In genomic region chr11:115179881-115180280, GRCm38 (mm10) we compare ENCODE assay signal across 12 mouse cellular contexts. TPM values are rescaled to one million over a fixed set of nuclear protein-coding genes. Genes with fewer than 3 reads are reported as not detected.
DNase-seq lines count a peak whose midpoint lies in the region; ATAC-seq and TF ChIP-seq lines count a peak whose summit lies in the region.
"Had no signal": no experiment of that assay in that cellular context is flagged by ENCODE, and none has a peak within 500 bp of the region (broad histone marks: within the 10 kb centered on the region; RNA-seq: fewer than 3 reads in every experiment).

No protein-coding gene starts in this region.

- no peak overlapping the region for H3K4me3 ChIP-seq in forebrain, embryonic 16.5 days (replicated peaks; ENCODE audit: low read length)
- no peak overlapping the region for H3K4me3 ChIP-seq in forebrain, embryonic 10.5 days
- H3K4me3 ChIP-seq in layer of hippocampus, adult 2 months, result no peak overlapping the region
- H3K4me3 ChIP-seq in intestine, postnatal 0 days (ENCODE audit: low read depth, low read length), result no peak overlapping the region
- no peak overlapping the region for H3K4me3 ChIP-seq in heart, embryonic 10.5 days
- H3K4me3 ChIP-seq: myocyte had no signal

- WGBS in forebrain, embryonic 16.5 days, result 77% methylated on average over 6 of the region's 6 CpGs
- 90% methylated on average over 6 of the region's 6 CpGs for WGBS in forebrain, embryonic 10.5 days
- 73% methylated on average over 6 of the region's 6 CpGs for WGBS in intestine, postnatal 0 days
- 80% methylated on average over 6 of the region's 6 CpGs for WGBS in heart, embryonic 10.5 days

- H3K36me3 ChIP-seq in forebrain, embryonic 16.5 days (ENCODE audit: control insufficient read depth, insufficient read depth), result no peaks in the 10 kb centered on the region
- H3K36me3 ChIP-seq in forebrain, embryonic 10.5 days (replicated peaks), result peaks cover 26% of the 10 kb centered on the region
- peaks cover 42% of the 10 kb centered on the region; the same call in 1 of the 2 replicates for H3K36me3 ChIP-seq in intestine, postnatal 0 days (ENCODE audit: control insufficient read depth, insufficient read depth)
- H3K36me3 ChIP-seq in heart, embryonic 10.5 days, result peaks cover 11% of the 10 kb centered on the region

- H3K4me1 ChIP-seq in forebrain, embryonic 16.5 days (replicated peaks; ENCODE audit: control insufficient read depth, insufficient read depth, low read length), result peaks cover 20% of the 10 kb centered on the region
- peaks cover 45% of the 10 kb centered on the region for H3K4me1 ChIP-seq in forebrain, embryonic 10.5 days
- peaks cover 19% of the 10 kb centered on the region for H3K4me1 ChIP-seq in intestine, postnatal 0 days (replicated peaks; ENCODE audit: control insufficient read depth, insufficient read depth, low read length)
- peaks cover 51% of the 10 kb centered on the region for H3K4me1 ChIP-seq in heart, embryonic 10.5 days

- no peak overlapping the region for H3K4me2 ChIP-seq in forebrain, embryonic 16.5 days (ENCODE audit: low read length)
- H3K4me2 ChIP-seq in intestine, postnatal 0 days (replicated peaks; ENCODE audit: low read depth), result no peak overlapping the region

- no peaks in the 10 kb centered on the region for H3K9me3 ChIP-seq in forebrain, embryonic 16.5 days (ENCODE audit: control insufficient read depth, low read length)
- H3K9me3 ChIP-seq in forebrain, embryonic 10.5 days, result no peaks in the 10 kb centered on the region
- H3K9me3 ChIP-seq in intestine, postnatal 0 days (ENCODE audit: control insufficient read depth), result no peaks in the 10 kb centered on the region
- no peaks in the 10 kb centered on the region for H3K9me3 ChIP-seq in heart, embryonic 10.5 days

- no peak for TF ChIP-seq CTCF in layer of hippocampus, adult 2 months (conservative IDR thresholded peaks at IDR 0.05)
- TF ChIP-seq CTCF in intestine, postnatal 0 days (IDR thresholded peaks at IDR 0.05; ENCODE audit: low read depth), result 0 out of 2 replicates have a peak, but pooled peaks have one; percentile 11

- peak overlapping the region; percentile 38; the same call in 1 of the 2 replicates for H3K27ac ChIP-seq in forebrain, embryonic 16.5 days (ENCODE audit: low read length)
- no peak overlapping the region for H3K27ac ChIP-seq in forebrain, embryonic 10.5 days
- H3K27ac ChIP-seq in layer of hippocampus, adult 2 months, result peak overlapping the region; percentile 62
- H3K27ac ChIP-seq in intestine, postnatal 0 days (ENCODE audit: low read depth, low read length), result no peak overlapping the region; the same call in 1 of the 2 replicates
- H3K27ac ChIP-seq in heart, embryonic 10.5 days, result no peak overlapping the region

- no peak for ATAC-seq in forebrain, embryonic 16.5 days
- ATAC-seq in intestine, postnatal 0 days, result no peak
- ATAC-seq: CD4-positive, CD25-positive, alpha-beta regulatory T cell, adult 4 months; liver, postnatal 0 days; Patski had no signal

- DNase-seq in forebrain, embryonic 10.5 days (ENCODE audit: extremely low spot score, low spot score), result no peak
- DNase-seq in layer of hippocampus, adult 2 months (ENCODE audit: low spot score in 2 of 2), result no peak
- DNase-seq in layer of hippocampus, postnatal 36 days, result no peak
- DNase-seq in NIH3T3 (ENCODE audit: low read depth), result peak; percentile 46
- DNase-seq in heart, embryonic 10.5 days (ENCODE audit: low spot score), result no peak
- DNase-seq: layer of hippocampus, adult 9-11 months; liver, postnatal 0 days had no signal

- H3K27me3 ChIP-seq in forebrain, embryonic 16.5 days (replicated peaks; ENCODE audit: control insufficient read depth, insufficient read depth, low read length), result no peaks in the 10 kb centered on the region
- H3K27me3 ChIP-seq in forebrain, embryonic 10.5 days (ENCODE audit: poor library complexity, severe bottlenecking), result peaks cover 38% of the 10 kb centered on the region
- H3K27me3 ChIP-seq in intestine, postnatal 0 days (replicated peaks; ENCODE audit: control insufficient read depth, insufficient read depth, low read length), result no peaks in the 10 kb centered on the region
- H3K27me3 ChIP-seq in heart, embryonic 10.5 days (ENCODE audit: insufficient read depth, poor library complexity, severe bottlenecking), result peaks cover 34% of the 10 kb centered on the region
- H3K27me3 ChIP-seq: Patski had no signal

- no peak overlapping the region for H3K9ac ChIP-seq in forebrain, embryonic 16.5 days (replicated peaks; ENCODE audit: low read depth, low read length)
- no peak overlapping the region for H3K9ac ChIP-seq in intestine, postnatal 0 days (ENCODE audit: low read depth, low read length)
- H3K9ac ChIP-seq: liver, postnatal 0 days had no signal

RNA-seq across cellular contexts. Expression of gene Tmem104, which starts 7.4 kb away (rescaled TPM):
- polyA plus RNA-seq in forebrain, embryonic 16.5 days (2015; fragmentation: Nextera tagmentation; extraction: Ambion mirVana), result 11.0 and 11.2 TPM in 2 replicates
- 8.7 and 8.8 TPM in 2 replicates for polyA plus RNA-seq in forebrain, embryonic 10.5 days (2016; fragmentation: Nextera tagmentation; extraction: Ambion mirVana)
- total RNA-seq in layer of hippocampus, adult 2 months (2021), result 10 to 100 TPM; 18.1 to 20.1 TPM
- total RNA-seq in layer of hippocampus, postnatal 36 days (2021), result 10 to 100 TPM; 16.7 to 19.1 TPM
- 19.2 and 20.1 TPM in 2 replicates for polyA plus RNA-seq in intestine, postnatal 0 days (2015; fragmentation: Nextera tagmentation; extraction: Ambion mirVana)
- polyA plus RNA-seq in heart, embryonic 10.5 days (2016; fragmentation: Nextera tagmentation; extraction: Ambion mirVana), result 9.6 TPM in 2 replicates

RNA-seq across cellular contexts. Expression of gene Nat9, which starts 7.8 kb away (rescaled TPM):
- polyA plus RNA-seq in forebrain, embryonic 16.5 days (2015; fragmentation: Nextera tagmentation; extraction: Ambion mirVana), result 20.6 and 24.2 TPM in 2 replicates
- 16.9 and 20.6 TPM in 2 replicates for polyA plus RNA-seq in forebrain, embryonic 10.5 days (2016; fragmentation: Nextera tagmentation; extraction: Ambion mirVana)
- 10 to 100 TPM; 20.5 to 20.6 TPM for total RNA-seq in layer of hippocampus, adult 2 months (2021)
- total RNA-seq in layer of hippocampus, postnatal 36 days (2021), result 10 to 100 TPM; 21.7 to 24.1 TPM
- polyA plus RNA-seq in intestine, postnatal 0 days (2015; fragmentation: Nextera tagmentation; extraction: Ambion mirVana), result 35.0 and 35.7 TPM in 2 replicates
- 15.8 and 17.0 TPM in 2 replicates for polyA plus RNA-seq in heart, embryonic 10.5 days (2016; fragmentation: Nextera tagmentation; extraction: Ambion mirVana)

RNA-seq across cellular contexts. Expression of gene Slc9a3r1, which starts 16.7 kb away (rescaled TPM):
- polyA plus RNA-seq in forebrain, embryonic 16.5 days (2015; fragmentation: Nextera tagmentation; extraction: Ambion mirVana), result 49.9 and 57.3 TPM in 2 replicates
- 36.6 and 38.1 TPM in 2 replicates for polyA plus RNA-seq in forebrain, embryonic 10.5 days (2016; fragmentation: Nextera tagmentation; extraction: Ambion mirVana)
- 10 to 100 TPM; 67.3 to 74.6 TPM for total RNA-seq in layer of hippocampus, adult 2 months (2021)
- 10 to 100 TPM; 72.1 to 73.7 TPM for total RNA-seq in layer of hippocampus, postnatal 36 days (2021)
- polyA plus RNA-seq in intestine, postnatal 0 days (2015; fragmentation: Nextera tagmentation; extraction: Ambion mirVana), result 679 and 754 TPM in 2 replicates
- polyA plus RNA-seq in heart, embryonic 10.5 days (2016; fragmentation: Nextera tagmentation; extraction: Ambion mirVana), result 29.5 and 74.6 TPM in 2 replicates

RNA-seq across cellular contexts. Expression of gene Cd300lf, which starts 46.1 kb away (rescaled TPM):
- polyA plus RNA-seq in forebrain, embryonic 16.5 days (2015; fragmentation: Nextera tagmentation; extraction: Ambion mirVana), result 0.27 TPM in 1 of 2 replicates, not detected in the other
- polyA plus RNA-seq in forebrain, embryonic 10.5 days (2016; fragmentation: Nextera tagmentation; extraction: Ambion mirVana), result 0.09 and 0.10 TPM in 2 replicates
- under 1 TPM; 0.38 to 0.49 TPM for total RNA-seq in layer of hippocampus, adult 2 months (2021)
- total RNA-seq in layer of hippocampus, postnatal 36 days (2021), result under 1 TPM; 0.22 to 0.58 TPM
- polyA plus RNA-seq in intestine, postnatal 0 days (2015; fragmentation: Nextera tagmentation; extraction: Ambion mirVana), result 1.1 and 1.3 TPM in 2 replicates
- 0.08 and 0.27 TPM in 2 replicates for polyA plus RNA-seq in heart, embryonic 10.5 days (2016; fragmentation: Nextera tagmentation; extraction: Ambion mirVana)
- polyA plus RNA-seq: myocyte, Patski had no signal

Comparison
In these comparisons a context has a peak if more than half of its experiments do, and no peak if none do; other contexts are left out.
1. H3K27ac ChIP-seq: peak in forebrain, embryonic 16.5 days (single experiment) and layer of hippocampus, adult 2 months (single experiment); none in forebrain, embryonic 10.5 days (single experiment), intestine, postnatal 0 days (single experiment) and heart, embryonic 10.5 days (single experiment).